Mouse (Mus musculus) adrenal gland, adult (tissue): ENCODE measurements around the gene Dhx16.
"Not testable (repeated sequence)": the region's sequence is repeated elsewhere in the genome, so short reads cannot be mapped to it uniquely, and the experiment has no call there.

Source experiments
- DNase-seq, 2 experiments: peaks; one replicate each; pipeline ENCODE4 v3.0.0; 2022 to 2023; ENCODE audit warnings: low spot score in 1 of 2; ENCODE audit not compliant: inconsistent age in 2 of 2

Dhx16 gene

DNA sequence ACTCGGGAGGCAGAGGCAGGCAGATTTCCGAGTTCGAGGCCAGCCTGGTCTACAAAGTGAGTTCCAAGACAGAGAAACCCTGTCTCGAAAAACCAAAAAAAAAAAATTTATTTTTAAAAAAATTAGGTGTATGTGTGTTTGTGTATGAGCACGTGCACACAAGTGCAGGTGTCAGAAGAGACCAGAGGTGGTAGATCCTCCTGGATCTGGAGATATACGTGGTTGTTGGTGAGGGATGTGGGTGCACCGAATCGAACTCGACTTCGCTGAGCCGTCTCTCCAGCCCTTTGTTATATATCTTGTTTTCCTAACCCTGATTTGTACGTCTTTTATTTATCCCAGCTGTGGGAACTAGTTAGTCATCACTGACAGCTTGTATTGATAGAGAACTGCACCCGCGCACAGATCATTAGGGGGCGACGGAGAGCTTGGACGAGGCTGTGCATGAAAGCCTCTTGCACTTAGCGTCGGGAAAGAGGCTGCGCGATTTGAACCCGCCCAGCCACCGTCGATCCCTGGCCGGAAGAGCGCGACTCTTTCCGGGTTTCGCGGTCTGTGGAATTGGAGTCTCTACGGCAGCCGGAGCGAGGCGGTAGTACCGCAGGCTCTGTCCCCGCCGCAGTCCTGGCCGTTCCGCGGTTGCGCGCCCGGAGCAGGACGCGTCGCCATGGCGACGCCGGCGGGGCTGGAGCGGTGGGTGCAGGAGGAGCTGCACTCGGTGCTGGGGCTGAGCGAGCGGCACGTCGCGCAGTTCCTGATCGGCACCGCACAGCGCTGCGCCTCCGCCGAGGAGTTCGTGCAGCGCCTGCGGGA is at the start of gene Dhx16:
TSS of gene Dhx16 (plus strand) at position 575 of the 813 bp plus-strand sequence.
- peak; percentile 94 to 98 for DNase-seq

DNA sequence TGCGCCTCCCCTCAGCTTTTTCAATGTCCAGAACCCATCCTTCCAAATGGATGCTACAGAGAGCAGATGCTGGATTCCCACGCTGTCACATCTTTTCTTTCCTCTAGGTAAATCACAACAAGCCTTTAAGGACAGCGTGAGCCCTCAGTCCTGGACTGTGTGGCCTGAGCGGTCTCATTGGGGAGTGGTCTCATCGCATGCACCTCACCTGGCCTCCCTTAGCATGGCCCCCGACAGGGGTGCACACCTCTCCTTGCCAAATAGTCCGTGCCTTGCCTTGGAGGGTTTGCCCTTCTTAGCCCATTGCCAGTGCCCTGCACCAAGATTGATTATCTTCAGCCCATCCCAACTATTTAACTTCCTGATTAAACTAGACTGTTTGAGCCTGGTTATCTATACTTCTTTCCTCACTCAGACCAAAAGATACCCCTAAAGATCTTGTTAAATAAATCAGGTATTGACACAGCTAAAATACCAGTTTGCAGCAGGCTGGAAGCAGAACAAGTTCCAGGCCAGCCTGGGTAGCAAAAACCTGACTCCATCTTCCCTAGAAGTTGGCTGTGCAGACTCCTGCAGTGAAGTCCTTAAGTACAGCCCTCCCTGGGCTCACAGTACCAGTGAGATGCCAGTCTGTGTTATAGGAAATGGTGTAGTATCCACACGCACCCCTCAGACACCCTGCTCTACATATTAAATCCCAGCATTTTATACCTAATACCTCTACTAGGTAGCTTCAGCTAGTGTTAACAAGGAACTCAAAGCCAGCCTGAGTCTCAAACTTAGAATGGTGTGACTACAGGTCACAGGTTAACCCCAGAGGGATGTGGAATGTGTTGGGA is 47.0 kb upstream of the Dhx16 start:
- DNase-seq, result peak in 1 of 2 experiments; percentile 12

DNA sequence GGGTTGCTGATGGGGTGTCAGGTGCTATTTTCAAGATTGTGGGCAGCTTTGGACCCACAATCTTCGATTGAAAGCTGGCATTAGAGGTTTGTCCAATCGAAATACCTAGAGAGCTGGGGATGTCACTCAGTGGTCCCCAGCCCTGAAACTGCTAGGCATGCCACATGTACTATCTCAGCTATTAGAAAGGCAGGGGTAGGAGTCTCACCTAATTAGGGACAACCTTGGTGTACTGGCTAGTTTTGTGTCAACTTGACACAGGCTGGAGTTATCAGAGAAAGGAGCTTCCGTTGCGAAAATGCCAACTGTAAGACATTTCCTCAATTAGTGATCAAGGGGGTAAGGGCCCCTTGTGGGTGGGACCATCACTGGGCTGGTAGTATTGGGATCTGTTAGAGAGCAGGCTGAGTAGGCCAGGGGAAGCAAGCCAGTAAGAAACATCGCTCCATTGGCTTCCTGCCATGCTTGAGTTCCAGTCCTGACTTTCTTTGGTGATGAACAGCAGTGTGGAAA is 46.3 kb upstream of the Dhx16 start:
- DNase-seq, result peak in 1 of 2 experiments; percentile 51

DNA sequence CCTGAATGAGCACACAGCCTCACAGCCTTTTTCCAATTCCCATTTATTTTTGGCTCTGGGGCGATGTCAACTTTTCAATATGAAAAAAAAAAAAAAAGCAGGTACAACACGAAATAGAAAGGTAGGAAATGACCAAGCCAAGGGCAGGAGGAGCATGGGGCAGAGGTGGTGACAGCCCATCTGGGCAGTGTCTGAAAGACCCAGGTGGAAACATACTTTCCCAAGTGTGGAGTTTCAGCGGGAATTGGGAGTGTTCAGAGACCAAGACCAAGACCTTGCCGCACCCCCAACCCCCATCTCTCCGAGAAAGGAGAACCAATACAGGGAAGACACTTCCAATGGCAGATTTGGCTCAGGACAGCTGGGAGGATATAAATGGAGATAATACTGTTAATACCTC is 45.7 kb upstream of the Dhx16 start:
- no peak for DNase-seq

DNA sequence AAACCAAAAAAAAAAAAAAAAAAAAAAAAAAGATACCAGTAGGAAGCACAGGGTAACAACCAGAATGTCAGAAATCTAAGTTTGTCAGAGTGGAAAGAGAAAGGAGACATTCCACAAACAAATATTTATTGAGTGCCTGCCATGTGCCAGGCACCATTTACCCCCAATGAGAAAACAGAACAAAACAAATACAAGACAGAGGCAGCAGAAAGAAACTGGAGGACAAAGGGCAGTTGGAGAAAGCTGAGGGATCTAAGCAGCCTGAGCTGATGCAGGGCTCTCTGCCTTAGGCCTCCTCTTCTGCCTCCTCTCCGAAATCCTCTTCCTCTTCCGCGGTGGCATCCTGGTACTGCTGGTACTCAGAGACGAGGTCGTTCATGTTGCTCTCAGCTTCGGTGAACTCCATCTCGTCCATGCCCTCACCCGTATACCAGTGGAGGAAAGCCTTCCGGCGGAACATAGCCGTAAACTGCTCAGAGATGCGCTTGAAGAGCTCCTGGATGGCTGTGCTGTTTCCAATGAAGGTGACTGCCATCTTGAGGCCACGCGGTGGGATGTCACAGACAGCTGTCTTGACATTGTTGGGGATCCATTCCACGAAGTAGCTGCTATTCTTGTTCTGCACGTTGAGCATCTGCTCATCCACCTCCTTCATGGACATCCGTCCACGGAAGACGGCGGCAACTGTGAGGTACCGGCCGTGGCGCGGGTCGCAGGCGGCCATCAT is 44.8 kb upstream of the Dhx16 start:
- peak in 1 of 2 experiments; percentile 56 for DNase-seq

DNA sequence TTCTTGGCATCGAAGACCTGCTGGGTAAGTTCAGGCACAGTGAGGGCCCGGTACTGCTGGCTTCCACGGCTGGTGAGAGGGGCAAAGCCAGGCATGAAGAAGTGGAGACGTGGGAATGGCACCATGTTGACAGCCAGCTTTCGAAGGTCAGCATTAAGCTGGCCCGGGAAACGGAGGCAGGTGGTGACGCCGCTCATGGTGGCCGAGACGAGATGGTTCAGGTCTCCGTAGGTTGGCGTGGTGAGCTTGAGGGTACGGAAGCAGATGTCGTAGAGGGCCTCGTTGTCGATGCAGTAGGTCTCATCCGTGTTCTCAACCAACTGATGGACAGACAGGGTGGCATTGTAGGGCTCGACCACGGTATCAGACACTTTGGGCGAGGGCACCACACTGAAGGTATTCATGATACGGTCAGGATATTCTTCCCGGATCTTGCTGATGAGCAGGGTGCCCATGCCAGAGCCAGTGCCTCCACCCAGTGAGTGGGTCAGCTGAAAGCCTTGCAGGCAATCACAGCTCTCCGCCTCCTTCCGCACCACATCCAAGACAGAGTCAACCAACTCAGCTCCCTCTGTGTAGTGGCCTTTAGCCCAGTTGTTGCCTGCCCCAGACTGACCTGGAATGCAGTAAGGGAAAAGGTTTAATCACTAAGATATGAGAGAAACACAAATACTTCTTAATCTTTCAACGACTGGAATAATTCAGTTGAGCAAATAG is 44.0 kb upstream of the Dhx16 start:
- DNase-seq, result peak in 1 of 2 experiments; percentile 53

DNA sequence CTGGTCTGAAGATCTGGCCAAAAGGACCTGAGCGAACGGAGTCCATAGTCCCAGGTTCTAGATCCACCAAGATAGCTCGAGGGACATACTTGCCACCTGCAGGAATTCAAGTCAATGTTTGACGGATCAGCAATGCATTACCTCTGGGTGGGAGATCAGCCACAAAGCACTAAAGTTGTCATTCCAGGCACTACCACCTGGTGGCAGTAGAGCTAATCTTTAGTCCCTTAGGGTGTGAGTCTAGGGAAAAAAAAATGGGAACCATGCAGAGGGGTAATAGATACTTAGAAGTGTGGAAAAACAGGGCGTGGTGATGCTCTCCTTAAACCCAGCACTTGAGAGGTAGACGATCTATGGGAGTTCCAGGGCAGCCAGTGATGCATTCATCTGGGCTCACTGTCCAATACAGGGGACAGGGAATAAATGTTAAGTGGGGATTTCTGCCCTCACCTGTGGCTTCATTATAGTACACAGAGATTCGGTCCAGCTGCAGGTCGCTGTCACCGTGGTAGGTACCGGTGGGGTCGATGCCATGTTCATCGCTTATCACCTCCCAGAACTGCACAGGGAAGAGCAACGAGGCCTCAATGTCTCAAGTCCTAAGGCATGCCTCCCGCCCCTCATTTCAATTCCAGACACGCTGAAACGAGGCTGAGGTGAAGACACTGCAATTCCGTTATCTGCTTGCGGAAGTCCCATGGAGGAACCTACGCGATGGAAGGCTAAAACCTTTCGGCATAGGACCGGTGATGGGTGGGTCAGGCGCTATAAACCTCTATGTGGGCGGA is 43.2 kb upstream of the Dhx16 start:
- peak; percentile 81 to 95 for DNase-seq

DNA sequence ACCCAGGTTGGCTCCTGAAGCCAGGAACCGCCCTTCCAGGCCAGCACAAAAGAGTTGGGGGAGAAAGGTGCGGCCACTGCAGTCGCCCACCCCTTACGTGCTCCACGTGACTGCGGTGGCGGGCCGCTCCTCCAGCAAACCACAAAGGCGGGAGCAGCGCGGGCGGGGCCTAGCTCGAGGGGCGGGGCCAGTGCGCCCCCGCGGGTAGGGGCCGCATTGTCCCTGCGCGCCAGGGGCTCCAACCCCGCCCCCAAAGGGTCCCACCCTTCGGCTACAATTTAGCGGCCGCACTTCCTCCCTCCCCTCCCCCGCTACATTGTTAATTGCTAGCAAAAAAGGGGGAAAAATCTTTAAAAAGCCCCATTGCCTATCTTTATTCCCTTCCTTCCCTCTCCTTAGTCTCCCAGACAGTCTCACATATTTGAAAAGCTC is 42.6 kb upstream of the Dhx16 start:
- peak; percentile 89 to 94 for DNase-seq

DNA sequence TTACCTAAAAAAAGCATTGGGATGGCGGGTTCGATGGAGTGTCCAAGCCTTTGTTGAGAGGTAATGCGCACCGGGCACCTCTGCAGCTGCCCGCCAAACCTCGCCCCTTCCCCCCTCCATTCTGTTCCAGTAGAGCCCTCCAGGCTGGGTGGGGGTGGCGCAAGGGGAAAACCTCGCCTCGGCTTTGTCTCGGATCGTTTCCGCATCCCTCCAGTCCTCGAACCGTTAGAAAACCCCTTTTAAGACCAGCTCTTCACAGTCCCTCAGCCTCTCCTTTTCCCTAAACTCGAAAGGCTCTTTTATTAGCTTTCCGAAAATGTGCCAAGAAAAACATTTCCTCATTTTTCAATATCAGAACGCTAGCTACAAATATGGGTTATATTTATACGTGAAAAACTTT is 42.1 kb upstream of the Dhx16 start:
- DNase-seq, result peak; percentile 70 to 83

DNA sequence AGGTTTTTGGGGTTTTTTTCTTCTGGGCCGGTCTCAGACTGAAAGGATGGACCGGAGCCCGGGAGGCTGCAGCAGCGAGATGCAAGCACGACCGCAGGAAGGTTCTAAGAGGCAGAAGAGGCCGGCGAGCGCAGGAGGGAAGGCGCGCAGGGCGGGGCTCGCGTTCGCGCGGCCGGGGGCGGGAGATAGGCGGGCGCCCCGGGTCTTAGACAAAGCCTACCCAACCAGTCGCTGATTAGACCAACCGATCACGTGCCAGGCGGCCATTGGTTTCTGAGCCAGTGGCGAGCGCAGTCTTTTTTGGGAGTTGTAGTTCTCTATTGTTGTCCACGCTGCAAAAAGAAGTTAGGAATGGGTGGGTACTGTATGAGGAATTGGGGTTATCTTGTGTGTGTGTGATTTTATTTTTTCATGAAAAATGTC is 41.5 kb upstream of the Dhx16 start, which contains the start of gene Tubb5:
TSS of gene Tubb5 (minus strand) at position 185 of the 423 bp plus-strand sequence.
- peak; percentile 97 to 98 for DNase-seq

DNA sequence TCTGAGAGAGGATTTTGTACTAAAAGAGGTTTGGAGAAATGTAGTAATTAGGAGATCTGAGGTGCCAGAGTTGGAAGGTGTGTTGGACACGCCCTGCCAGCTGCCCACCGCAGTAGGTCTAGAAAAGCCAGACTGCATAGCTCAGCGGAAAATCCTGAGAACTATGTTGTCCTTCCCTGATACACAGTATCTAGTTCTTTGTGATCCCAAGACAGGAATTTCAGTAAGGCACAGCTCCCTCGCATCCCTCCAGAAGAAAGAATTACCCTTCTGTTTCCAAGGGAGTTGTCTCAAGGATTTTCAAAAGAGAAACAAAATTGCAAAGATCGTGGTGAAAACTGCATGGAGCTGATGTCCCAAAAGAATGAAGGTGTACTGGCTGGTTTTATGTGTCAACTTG is 41.0 kb upstream of the Dhx16 start:
- DNase-seq, result no peak

DNA sequence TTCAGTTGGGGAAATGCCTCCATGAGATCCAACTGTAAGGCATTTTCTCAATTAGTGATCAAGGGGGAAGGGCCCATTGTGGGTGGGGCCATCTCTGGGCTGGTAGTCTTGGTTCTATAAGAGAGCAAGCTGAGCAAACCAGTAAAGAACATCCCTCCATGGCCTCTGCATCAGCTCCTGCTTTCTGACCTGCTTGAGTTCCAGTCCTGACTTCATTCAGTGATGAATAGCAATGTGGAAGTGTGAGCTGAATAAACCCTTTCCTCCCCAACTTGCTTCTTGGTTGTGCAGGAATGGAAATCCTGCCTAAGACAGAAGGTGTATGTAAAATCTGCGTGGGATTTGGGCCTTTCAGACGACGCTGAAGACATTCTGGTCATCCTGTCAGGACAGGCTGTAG is 40.6 kb upstream of the Dhx16 start:
- DNase-seq, result not testable (repeated sequence)

DNA sequence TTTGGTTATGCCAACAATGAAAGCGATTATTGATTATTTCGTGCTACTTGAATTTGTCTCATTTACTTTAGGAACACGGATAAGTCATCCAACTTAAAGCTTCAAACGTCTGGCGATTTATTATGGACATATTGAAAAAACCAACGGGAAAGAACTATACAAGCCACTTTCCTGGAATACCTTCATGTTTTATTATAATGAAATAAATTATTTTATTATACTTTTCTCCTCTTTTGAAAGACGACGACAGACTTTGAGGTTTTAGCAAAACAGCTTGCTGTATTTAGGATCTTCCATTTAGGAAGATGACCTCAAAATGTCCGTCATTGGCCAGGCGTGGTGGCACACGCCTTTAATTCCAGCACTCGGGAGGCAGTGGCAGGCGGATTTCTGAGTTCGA is 39.1 kb upstream of the Dhx16 start:
- DNase-seq, result no peak

DNA sequence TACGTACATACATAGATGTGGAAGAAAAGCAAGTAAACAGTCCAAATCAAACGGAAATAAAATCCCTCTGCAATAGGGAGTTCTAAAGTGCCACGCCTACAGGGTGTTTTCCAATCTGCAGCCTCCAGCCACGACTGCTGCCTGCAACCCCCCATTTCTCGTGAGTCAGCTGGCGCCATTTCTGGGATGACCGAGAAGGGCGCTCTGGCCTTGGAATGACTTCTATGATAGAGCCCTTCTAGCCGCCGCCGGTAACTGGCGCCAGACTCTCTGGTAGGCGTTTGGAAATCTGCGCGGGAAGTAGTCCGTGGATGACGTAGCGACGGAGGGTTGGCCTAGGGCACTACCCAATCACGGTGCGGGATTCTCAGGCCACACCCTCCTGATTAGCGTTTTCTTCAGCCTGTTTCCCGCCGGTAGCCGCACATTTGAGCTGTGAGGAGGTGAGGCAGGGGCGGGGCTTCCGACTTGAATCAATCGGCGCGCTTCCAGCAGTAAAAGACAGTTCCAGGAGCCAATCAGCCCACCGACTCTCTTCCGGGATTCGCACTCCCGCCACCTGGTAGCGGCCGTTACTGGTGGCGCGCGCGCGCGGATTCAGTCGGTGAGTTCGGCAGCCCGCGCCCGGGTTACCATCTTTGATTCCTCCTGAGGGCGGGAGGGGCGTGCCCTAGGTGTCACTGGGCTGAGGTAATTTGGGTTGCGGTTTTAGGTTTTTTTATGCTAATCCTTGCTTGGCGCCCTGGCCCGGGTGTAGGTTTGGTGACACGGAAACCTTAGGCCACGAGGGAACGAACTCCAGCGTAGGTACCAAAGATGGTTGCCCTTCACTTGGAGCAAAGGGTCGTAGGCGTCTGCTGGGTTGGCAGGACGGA is 38.3 kb upstream of the Dhx16 start, which contains the start of gene Mdc1:
TSS of gene Mdc1 (plus strand) at position 440 of the 875 bp plus-strand sequence.
- DNase-seq, result peak; percentile 100

DNA sequence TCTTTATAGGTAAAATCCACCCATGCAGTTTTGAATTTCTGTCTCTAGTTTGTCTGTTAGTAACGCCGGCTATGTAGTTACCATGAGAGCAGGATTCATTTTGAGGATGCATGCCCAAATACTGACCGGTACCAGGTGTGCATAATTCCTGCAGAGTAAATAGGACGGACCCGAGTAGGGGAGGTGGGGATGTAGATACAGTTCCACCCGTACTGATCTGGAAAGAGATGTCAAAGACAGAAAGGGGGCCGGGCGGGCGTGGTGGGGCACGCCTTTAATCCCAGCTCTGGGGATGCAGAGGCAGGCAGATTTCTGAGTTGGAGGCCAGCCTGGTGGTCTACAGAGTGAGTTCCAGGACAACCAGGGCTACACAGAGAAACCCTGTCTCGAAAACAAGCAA is 37.6 kb upstream of the Dhx16 start:
- DNase-seq, result no peak

DNA sequence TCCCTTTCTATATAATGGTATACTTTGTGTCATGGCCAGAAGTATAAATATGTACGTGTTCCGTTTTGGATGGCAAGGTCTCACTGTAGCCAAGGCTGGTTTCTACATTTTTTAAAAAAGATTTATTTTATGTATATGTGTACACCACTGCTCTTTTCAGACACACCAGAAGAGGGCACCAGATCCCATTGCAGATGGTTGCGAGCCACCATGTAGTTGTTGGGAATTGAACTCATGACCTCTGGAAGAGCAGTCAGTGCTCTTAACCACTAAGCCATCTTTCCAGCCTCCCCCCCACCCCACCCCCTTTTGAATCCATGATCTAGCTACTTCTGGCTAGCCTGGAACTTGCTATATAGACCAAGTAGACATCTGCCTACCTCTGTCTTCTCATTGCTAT is 36.1 kb upstream of the Dhx16 start:
- DNase-seq, result no peak

DNA sequence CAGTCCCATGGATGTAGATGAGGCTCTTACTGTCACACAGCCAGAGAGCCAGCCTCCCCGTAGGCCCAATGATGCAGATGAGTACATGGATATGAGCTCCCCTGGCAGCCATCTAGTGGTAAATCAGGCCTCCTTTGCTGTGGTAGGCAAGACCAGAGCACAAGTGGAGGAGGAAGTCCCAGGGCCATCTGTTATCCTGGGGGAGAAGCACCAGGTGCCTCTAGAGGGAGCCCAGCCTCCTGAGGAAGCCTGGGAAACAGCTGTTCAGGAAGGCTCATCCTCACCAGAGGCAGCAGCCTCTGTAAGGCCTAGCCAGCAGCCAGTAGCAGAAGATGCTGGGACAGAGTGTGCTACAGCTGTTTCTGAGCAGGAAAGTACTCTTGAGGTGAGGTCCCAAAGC is 31.5 kb upstream of the Dhx16 start:
- peak; percentile 40 to 60 for DNase-seq

DNA sequence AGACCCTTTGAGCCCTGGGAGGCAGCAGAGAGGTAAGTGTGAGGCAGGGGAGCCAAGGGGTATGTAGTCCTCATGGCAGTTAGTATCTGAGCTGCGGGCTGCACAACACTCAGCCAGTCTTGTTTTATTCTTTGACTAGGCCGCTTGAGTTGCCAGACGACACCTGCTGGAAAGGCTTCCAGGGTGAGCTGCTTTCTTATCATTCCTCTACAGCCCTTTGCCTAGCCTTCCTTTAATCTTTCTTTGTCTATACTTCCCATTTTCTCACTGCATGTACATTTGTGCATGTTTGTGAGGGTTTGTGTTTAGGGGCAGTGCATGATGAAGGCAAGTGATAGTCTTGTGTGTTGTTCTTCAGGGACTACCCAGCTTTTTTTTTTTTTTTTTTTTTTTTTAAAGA is 28.6 kb upstream of the Dhx16 start:
- no peak for DNase-seq

DNA sequence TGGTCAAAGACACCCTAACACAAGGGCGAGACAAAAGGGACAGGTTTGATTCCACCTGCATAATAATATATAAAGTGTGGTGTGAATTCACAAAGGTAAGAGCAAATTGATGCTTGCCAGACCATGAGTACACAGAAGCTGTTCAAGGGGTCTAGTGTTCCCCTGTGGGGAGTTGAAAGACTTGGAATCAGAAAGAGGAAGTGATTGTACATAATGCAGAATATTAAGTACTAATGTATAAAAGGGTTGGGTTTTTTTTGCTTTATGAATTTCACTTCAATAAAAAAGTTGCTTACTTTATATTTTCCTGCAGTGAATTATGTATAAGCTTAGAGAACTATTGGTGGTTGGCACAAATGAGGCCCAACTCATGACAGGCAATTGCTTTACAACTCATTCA is 20.2 kb upstream of the Dhx16 start:
- DNase-seq, result no peak
